Mouse (Mus musculus): Measurements from ENCODE around the gene Mob3c. TPM values are rescaled to one million over a fixed set of nuclear protein-coding genes. Genes with fewer than 3 reads are reported as not detected.

Gene Mob3c
- polyA plus RNA-seq (2015; fragmentation: Nextera tagmentation; extraction: Ambion mirVana): 7.8 and 10.2 TPM in 2 replicates

DNA sequence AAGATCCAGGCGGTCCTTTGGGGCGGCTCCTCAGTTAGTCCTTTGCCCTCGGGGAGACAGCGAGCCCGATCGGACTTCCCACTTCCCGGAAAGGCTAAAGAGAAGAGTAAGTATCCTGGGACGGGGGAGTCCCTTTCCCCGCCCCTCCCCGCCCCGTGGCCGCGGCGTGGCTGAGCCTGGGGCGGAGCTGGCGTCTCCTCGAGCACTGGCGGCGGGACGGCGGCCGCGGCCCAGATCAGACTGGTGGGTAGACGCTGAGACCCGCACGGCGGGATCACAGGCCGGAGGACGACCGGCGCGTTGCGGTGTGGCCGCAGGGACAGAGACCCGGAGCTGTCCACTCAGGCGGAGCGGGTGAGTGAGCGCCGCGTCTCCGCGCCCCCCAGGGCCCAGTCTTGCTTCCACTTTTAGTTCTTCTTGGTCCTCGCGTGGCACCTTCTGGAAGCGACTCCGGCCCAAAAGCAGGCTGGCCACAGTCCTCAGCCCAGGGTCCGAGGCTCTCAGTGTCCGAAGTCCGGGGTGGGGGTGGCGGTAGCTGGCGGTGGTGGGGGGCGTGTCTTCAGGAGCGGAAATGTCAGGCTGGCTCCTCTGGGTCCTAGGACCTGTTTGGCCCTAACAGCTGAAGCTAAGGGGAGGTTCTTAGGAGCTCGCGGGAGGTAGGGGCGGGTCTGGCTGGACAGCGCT, at the start of gene Mob3c:
TSS of gene Mob3c (plus strand) at position 205 of the 684 bp plus-strand sequence.
- peak within 1 kb of the TSS; percentile 76 for H3K9ac ChIP-seq (ENCODE audit: low read depth, low read length)
- peaks cover 65% of the 10 kb centered on the region for H3K4me1 ChIP-seq (ENCODE audit: control insufficient read depth, low read depth, low read length)
- no peaks in the 10 kb centered on the region for H3K9me3 ChIP-seq (replicated peaks; ENCODE audit: control insufficient read depth, low read length)
- WGBS (ENCODE audit: insufficient replicate concordance): under 1% methylated on average over 57 of the region's 57 CpGs
- peak within 1 kb of the TSS; percentile 80 for H3K4me3 ChIP-seq (ENCODE audit: low read depth, low read length)
- H3K36me3 ChIP-seq (ENCODE audit: control insufficient read depth, insufficient read depth): peaks cover 10% of the 10 kb centered on the region; the same call in 1 of the 2 replicates
- no peaks in the 10 kb centered on the region for H3K27me3 ChIP-seq (ENCODE audit: control insufficient read depth, insufficient read depth, low read depth, low read length)
- peak within 1 kb of the TSS; percentile 85 for H3K27ac ChIP-seq (ENCODE audit: low read length)
- peak; percentile 92 for ATAC-seq (ENCODE audit: low read depth)
- H3K4me2 ChIP-seq (ENCODE audit: low read depth, low read length): peak within 1 kb of the TSS; percentile 82

DNA sequence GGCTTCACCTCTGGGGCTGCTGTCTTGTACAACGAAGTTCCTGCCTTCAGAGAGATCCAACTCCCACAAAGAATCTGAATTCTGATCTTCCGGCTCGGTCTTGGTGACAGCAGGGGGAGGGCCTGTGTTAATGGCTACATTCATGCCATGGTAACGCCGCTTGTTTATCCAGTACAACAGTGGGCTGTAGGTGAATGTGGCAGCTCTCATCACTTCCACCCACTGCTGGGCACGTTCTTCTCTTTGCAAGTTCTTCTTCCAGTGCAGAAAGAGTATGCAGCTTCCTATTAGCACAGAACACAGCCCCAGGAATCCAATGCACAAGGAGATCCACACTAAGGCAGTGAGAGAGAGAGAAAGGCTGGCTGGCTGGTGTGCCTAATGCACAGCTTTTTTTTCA, 47.6 kb upstream of the Mob3c start:
- 48% methylated on average over 6 of the region's 6 CpGs for WGBS (ENCODE audit: insufficient replicate concordance)
- H3K27me3 ChIP-seq (ENCODE audit: control insufficient read depth, insufficient read depth, low read depth, low read length): no peaks in the 10 kb centered on the region
- peaks cover 8% of the 10 kb centered on the region for H3K4me1 ChIP-seq (ENCODE audit: control insufficient read depth, low read depth, low read length)
- no peak overlapping the region for H3K4me2 ChIP-seq (ENCODE audit: low read depth, low read length)
- no peak overlapping the region for H3K9ac ChIP-seq (ENCODE audit: low read depth, low read length)
- H3K27ac ChIP-seq (ENCODE audit: low read length): no peak overlapping the region
- H3K36me3 ChIP-seq (ENCODE audit: control insufficient read depth, insufficient read depth): no peaks in the 10 kb centered on the region
- no peaks in the 10 kb centered on the region for H3K9me3 ChIP-seq (replicated peaks; ENCODE audit: control insufficient read depth, low read length)
- ATAC-seq (ENCODE audit: low read depth): no peak
- no peak overlapping the region for H3K4me3 ChIP-seq (ENCODE audit: low read depth, low read length)

DNA sequence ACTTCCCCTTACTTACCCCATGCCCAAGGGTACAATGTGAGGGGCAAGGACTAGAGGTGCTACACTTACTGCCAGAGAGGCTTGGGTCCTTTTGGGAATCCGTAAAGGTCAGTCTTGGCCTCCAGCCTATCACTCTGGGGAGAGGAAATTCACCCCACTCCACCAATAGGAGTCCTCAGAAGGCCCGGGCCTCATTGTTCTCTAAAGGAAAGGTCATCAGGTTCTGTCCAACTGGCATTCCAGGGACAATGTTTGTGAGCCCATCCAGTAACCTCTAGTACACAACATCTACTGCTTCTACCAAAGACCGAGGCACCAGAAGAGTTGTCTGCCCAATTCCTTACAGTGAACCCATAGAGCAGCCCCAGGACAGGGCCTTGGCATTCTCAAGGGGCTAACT, 47.0 kb upstream of the Mob3c start, which contains the start of gene Tex38:
TSS of gene Tex38 (minus strand) at position 101 of the 400 bp plus-strand sequence.
- peaks cover 15% of the 10 kb centered on the region for H3K4me1 ChIP-seq (ENCODE audit: control insufficient read depth, low read depth, low read length)
- no peak within 1 kb of the TSS for H3K9ac ChIP-seq (ENCODE audit: low read depth, low read length)
- H3K27ac ChIP-seq (ENCODE audit: low read length): no peak within 1 kb of the TSS
- no peak within 1 kb of the TSS for H3K4me2 ChIP-seq (ENCODE audit: low read depth, low read length)
- no peak for ATAC-seq (ENCODE audit: low read depth)
- no peaks in the 10 kb centered on the region for H3K36me3 ChIP-seq (ENCODE audit: control insufficient read depth, insufficient read depth)
- no peak within 1 kb of the TSS for H3K4me3 ChIP-seq (ENCODE audit: low read depth, low read length)
- WGBS (ENCODE audit: insufficient replicate concordance): 56% methylated on average over 3 of the region's 3 CpGs
- H3K27me3 ChIP-seq (ENCODE audit: control insufficient read depth, insufficient read depth, low read depth, low read length): no peaks in the 10 kb centered on the region
- no peaks in the 10 kb centered on the region for H3K9me3 ChIP-seq (replicated peaks; ENCODE audit: control insufficient read depth, low read length)

DNA sequence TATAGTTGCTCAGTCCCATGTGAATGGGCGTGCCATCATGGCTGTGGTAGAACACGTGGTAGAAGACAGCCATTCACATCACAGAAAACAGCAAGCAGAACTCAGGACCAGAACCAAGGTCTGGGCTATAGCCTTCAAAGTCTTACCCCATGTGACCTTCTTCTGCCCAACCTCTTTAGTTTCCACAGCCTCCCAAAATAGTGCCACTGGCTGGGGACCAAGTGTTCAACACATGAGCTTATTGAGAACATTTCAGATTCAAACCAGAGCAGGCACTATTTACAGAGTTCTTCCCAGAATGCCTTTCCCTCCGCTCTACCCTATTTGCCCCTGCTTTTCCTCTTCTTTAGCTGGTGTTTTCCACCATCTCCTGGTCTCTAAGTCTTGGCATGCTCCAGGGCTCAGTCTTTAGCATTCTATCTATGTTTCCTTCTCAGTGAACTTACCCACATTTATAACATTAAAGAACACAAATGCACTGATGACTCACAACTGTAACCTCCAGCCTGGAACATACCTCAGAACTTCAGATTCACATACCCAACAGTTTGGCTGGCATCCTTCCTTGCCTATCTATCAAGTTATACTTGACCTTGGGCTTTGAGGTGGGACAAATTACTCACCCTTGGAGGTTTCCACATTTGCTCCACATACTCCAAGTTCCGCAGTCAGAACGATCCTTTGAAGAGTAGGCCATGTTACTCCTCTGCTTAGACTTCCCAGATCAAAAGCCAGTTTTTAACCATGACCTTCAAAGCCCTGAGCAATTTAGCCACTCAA, 45.7 kb upstream of the Mob3c start:
- WGBS (ENCODE audit: insufficient replicate concordance): 70% methylated on average over 5 of the region's 5 CpGs
- ATAC-seq (ENCODE audit: low read depth): no peak
- no peaks in the 10 kb centered on the region for H3K9me3 ChIP-seq (replicated peaks; ENCODE audit: control insufficient read depth, low read length)
- H3K27ac ChIP-seq (ENCODE audit: low read length): no peak overlapping the region
- no peaks in the 10 kb centered on the region for H3K27me3 ChIP-seq (ENCODE audit: control insufficient read depth, insufficient read depth, low read depth, low read length)
- no peak overlapping the region for H3K9ac ChIP-seq (ENCODE audit: low read depth, low read length)
- H3K4me1 ChIP-seq (ENCODE audit: control insufficient read depth, low read depth, low read length): peaks cover 15% of the 10 kb centered on the region
- no peaks in the 10 kb centered on the region for H3K36me3 ChIP-seq (ENCODE audit: control insufficient read depth, insufficient read depth)
- H3K4me3 ChIP-seq (ENCODE audit: low read depth, low read length): no peak overlapping the region
- no peak overlapping the region for H3K4me2 ChIP-seq (ENCODE audit: low read depth, low read length)

DNA sequence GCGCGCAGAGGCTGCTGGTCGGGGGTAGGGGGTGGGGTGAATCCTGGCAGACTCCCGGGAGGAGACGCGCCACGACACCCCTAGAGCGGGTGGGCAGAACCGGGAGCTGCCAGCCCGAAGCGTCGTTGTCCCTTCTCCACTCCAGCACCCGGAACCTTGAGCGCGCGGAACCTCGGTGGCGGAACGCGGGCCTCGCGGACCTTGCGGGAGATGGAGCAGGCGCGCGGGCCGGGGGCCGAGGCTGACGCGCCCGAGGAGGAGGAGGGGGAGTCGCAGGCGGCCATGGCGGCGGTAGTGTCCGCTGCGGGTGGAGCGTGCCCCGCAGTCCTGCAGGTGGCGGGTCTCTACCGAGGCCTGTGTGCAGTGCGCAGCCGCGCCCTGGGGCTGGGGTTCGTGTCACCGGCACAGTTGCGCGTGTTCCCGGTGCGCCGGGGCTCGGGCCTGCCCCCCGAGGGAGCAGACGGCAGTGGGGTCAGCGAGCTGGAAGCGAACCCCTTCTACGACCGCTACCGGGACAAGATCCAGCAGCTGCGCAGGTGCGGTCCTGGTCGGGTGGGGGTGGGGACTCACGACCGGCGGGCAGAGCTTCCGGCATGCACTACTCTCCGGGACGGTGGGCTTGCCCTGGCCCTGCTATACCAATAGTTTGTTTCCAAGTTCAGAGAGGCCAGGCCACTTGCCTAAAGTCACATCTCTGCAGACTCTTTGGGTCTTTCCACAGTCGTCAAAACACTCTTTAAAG, 43.0 kb upstream of the Mob3c start, which contains the start of gene Atpaf1:
TSS of gene Atpaf1 (plus strand) at position 44 of the 742 bp plus-strand sequence.
- no peaks in the 10 kb centered on the region for H3K9me3 ChIP-seq (replicated peaks; ENCODE audit: control insufficient read depth, low read length)
- WGBS (ENCODE audit: insufficient replicate concordance): under 1% methylated on average over 63 of the region's 69 CpGs
- peak within 1 kb of the TSS; percentile 78 for H3K9ac ChIP-seq (ENCODE audit: low read depth, low read length)
- peak within 1 kb of the TSS; percentile 92 for H3K4me2 ChIP-seq (ENCODE audit: low read depth, low read length)
- peak within 1 kb of the TSS; percentile 50 for H3K27ac ChIP-seq (ENCODE audit: low read length)
- peaks cover 15% of the 10 kb centered on the region for H3K4me1 ChIP-seq (ENCODE audit: control insufficient read depth, low read depth, low read length)
- H3K27me3 ChIP-seq (ENCODE audit: control insufficient read depth, insufficient read depth, low read depth, low read length): no peaks in the 10 kb centered on the region
- H3K36me3 ChIP-seq (ENCODE audit: control insufficient read depth, insufficient read depth): no peaks in the 10 kb centered on the region
- peak; percentile 74 for ATAC-seq (ENCODE audit: low read depth)
- H3K4me3 ChIP-seq (ENCODE audit: low read depth, low read length): peak within 1 kb of the TSS; percentile 79

DNA sequence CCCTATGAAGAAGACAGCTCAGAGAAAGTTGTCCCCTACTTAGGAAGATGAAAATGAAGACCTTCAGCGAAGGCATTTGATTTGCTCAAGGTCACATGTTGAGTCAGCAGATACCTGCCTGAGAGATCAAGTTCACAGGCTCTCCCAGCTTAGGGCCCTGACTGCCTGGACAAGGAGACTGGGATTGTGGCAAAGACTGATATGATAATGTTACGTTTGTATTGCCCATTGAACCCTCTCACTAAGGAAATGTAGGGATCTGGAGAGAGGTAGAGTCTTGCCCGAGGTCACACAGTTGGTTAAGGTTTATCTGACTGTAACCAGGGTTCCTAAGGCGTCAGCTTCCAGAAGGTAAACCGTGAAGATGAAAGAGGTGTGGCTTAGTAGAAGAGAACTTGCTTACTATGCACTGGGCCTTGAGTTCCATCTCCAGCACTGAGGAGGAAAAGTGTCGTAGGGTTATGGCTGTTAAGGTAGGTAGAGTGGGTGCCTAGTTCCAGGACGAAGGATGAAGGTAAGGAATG, 42.3 kb upstream of the Mob3c start:
- Histone ChIP-seq H3K9ac (ENCODE audit: low read depth, low read length) (peak overlapping the region; percentile 78), H3K27me3 (ENCODE audit: control insufficient read depth, insufficient read depth, low read depth, low read length) (no peaks in the 10 kb centered on the region), H3K4me1 (ENCODE audit: control insufficient read depth, low read depth, low read length) (peaks cover 15% of the 10 kb centered on the region), H3K4me2 (ENCODE audit: low read depth, low read length) (peak overlapping the region; percentile 92), H3K4me3 (ENCODE audit: low read depth, low read length) (peak overlapping the region; percentile 79), H3K9me3 (replicated peaks; ENCODE audit: control insufficient read depth, low read length) (no peaks in the 10 kb centered on the region), H3K27ac (ENCODE audit: low read length) (peak overlapping the region; percentile 50), H3K36me3 (ENCODE audit: control insufficient read depth, insufficient read depth) (no peaks in the 10 kb centered on the region)
- peak; percentile 17; the same call in 1 of the 2 replicates for ATAC-seq (ENCODE audit: low read depth)
- WGBS (ENCODE audit: insufficient replicate concordance): 24% methylated on average over 7 of the region's 7 CpGs

DNA sequence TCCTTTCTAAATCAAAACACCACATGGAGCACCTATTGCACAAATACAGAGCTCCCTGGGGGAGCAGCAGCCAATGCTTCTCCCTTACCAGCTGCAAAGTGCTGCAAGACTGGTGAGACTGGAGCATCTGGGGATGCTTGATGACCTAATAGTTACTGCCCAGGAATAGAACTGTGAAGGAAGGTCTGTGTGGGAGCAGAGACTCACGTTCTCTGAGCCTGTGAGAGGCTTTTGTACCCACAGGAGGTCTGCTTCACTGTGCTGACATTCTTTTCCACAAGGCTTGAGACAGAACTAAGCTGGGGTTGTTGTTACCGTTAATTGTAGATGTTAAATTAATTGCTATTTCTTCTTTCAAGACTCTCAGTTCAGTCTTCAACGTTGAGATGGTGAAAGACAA, 37.0 kb upstream of the Mob3c start:
- H3K27me3 ChIP-seq (ENCODE audit: control insufficient read depth, insufficient read depth, low read depth, low read length): no peaks in the 10 kb centered on the region
- no peaks in the 10 kb centered on the region for H3K9me3 ChIP-seq (replicated peaks; ENCODE audit: control insufficient read depth, low read length)
- no peak overlapping the region for H3K27ac ChIP-seq (ENCODE audit: low read length)
- 69% methylated on average over 3 of the region's 3 CpGs for WGBS (ENCODE audit: insufficient replicate concordance)
- 0 out of 2 replicates have a peak, but pooled peaks cover 9% of the 10 kb centered on the region for H3K36me3 ChIP-seq (ENCODE audit: control insufficient read depth, insufficient read depth)
- no peak overlapping the region for H3K9ac ChIP-seq (ENCODE audit: low read depth, low read length)
- H3K4me3 ChIP-seq (ENCODE audit: low read depth, low read length): no peak overlapping the region
- ATAC-seq (ENCODE audit: low read depth): no peak
- H3K4me2 ChIP-seq (ENCODE audit: low read depth, low read length): no peak overlapping the region
- H3K4me1 ChIP-seq (ENCODE audit: control insufficient read depth, low read depth, low read length): peaks cover under 1% of the 10 kb centered on the region

DNA sequence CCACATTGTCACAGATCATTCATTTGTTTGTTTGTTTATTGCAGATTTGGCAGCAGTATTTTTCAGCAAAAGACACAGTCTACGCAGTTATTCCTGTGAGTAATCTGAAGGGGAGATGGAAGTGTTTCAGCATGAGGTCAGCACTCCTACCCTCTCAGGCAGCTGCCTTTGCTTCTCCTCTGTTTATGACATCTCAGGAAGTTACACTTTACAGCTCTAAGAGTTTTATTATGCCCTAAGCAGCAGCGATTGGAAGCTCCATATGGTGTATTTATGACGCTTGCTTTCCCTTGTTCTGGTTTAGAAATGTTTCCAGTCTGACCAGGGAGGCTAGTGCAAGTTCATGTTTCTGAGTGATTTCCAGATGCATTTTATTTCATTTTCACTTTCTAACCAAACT, 32.5 kb upstream of the Mob3c start:
- no peak overlapping the region for H3K4me3 ChIP-seq (ENCODE audit: low read depth, low read length)
- no peak for ATAC-seq (ENCODE audit: low read depth)
- peaks cover 18% of the 10 kb centered on the region; the same call in 1 of the 2 replicates for H3K36me3 ChIP-seq (ENCODE audit: control insufficient read depth, insufficient read depth)
- H3K27ac ChIP-seq (ENCODE audit: low read length): no peak overlapping the region
- H3K4me1 ChIP-seq (ENCODE audit: control insufficient read depth, low read depth, low read length): no peaks in the 10 kb centered on the region
- H3K9me3 ChIP-seq (replicated peaks; ENCODE audit: control insufficient read depth, low read length): no peaks in the 10 kb centered on the region
- no peaks in the 10 kb centered on the region for H3K27me3 ChIP-seq (ENCODE audit: control insufficient read depth, insufficient read depth, low read depth, low read length)
- no peak overlapping the region for H3K9ac ChIP-seq (ENCODE audit: low read depth, low read length)
- WGBS (ENCODE audit: insufficient replicate concordance): 62% methylated on average over 3 of the region's 3 CpGs
- H3K4me2 ChIP-seq (ENCODE audit: low read depth, low read length): no peak overlapping the region

Measured in liver, embryonic 16.5 days (tissue).